Mouse (Mus musculus) heart, adult 11 months (tissue): ENCODE measurements around the gene Emd.
A peak's percentile ranks its signal among the peaks of the same experiment; 100 is the strongest.

Source experiments
- DNase-seq: peaks from one replicate; pipeline ENCODE4 v3.0.0; 2022

Gene Emd

DNA sequence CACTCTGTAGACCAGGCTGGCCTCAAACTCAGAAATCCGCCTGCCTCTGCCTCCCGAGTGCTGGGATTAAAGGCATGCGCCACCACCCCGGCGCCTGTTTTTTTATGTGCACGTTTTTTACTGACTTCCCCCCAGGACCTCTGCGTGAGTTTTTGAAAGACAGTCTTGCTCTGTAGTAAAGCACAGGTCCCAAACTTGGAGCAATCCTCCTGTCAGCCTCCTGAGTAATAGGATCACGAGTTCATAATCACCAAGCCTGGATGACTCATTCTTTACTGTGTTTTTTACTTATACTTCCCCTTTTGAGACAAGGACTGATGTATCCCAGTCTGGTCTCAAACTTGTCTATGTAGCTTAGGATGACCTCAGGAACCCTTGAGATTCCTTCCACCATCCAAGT lies 23.4 kb downstream of the Emd start:
- peak; percentile 61 for DNase-seq

- DNase-seq = no peak
Measured at GRCm38 (mm10) chrX:74281041-74281731, 26.7 kb downstream of the Emd start.

DNA sequence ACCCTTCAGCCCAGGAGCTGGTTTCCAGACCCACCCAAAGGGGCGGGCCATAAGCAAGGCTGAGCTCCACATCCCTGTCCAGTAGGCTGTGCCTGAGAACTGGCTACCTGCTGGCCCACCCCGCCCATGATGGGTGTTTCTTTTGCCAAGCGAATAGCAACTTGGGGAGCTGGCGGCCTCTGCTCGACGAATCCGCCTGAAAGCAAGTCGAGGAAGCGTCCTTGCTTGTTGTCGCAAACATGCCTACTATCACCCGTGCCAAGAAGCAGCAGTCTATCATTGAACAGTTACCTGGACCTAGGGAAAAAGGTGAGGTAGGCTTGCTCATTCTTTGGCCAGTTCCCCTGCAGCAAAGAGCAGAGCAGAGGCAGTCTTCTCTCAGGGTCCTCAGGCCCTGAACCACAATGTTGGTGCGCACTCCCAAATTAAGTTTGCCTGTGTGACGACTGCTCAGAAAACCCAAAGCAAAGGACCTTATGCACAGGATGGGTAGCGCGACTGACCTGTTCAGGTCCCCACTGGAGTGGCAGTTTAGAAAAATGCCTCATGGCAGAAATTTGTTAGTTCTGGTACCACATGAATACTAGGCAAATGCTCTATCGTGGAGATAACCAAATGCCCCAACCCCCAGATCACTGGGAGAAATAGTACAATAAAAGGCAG lies 27.4 kb downstream of the Emd start, which contains the start of the genes Taz and Dnase1l1:
TSS of gene Taz (plus strand) at position 181 of the 663 bp plus-strand sequence.
TSS of gene Dnase1l1 (minus strand) at position 606 of the 663 bp plus-strand sequence.
- peak; percentile 99 for DNase-seq

GRCm38 (mm10) chrX:74282395-74283091 lies 28.1 kb downstream of the Emd start:
- DNase-seq = peak; percentile 99

DNA sequence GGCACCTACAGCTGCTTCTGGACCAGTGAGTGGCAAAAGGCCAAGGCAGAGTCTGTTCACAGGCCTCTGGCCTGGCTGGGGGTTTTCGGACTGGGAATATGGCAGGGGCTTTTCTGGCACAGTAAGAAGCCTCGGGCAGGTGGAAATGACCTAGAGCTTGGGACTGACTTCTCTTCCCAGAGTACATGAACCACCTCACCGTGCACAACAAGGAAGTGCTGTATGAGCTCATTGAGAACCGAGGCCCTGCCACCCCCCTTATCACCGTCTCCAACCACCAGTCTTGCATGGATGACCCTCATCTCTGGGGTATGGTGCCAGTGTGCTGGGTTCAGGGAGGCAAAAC lies 28.6 kb downstream of the Emd start:
- no peak for DNase-seq

GRCm38 (mm10) chrX:74293431-74293830 lies 38.9 kb downstream of the Emd start:
- no peak for DNase-seq

DNA sequence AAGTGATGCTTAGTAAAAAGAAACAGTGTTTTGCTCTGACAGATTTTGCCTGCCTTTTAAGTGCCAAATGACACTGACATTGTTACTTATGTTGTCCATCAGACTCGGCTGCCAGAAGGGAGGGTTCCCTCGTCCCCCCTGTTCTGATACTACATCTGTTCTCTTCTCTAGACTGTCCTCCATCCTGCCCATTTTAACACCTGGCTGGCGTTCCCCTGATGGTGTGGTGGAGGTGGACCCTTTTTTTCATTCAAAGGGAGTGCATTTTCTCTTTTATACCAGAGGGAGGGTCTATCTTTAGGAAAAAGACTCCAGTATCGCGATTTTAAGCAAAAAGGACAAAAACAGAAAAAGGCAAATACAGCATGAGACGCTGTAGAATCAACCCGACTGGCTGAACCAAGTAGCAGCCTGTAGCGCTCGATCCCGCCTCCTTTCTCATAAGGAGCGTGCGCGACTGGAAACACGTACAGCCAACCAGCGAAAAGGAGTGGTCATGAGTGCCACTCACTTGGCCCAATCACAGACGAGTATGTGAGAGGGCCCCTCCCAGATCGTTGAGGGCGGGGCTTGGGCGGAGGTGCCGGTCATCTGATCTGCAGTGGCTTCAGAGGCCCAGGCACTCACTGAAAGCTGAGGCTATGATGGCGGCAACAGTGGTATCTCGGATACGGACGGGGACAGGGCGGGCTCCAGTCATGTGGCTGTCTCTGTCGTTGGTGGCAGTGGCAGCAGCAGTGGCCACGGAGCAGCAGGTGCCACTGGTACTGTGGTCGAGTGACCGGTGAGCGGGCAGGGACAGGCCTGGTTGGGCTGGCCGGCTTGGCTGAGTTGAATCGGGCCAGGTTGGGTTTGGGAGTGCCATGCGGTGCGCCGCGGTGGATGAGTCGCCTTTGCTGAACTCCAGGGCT lies 42.3 kb downstream of the Emd start, which contains the start of gene Atp6ap1:
TSS of gene Atp6ap1 (plus strand) at position 560 of the 911 bp plus-strand sequence.
- peak; percentile 100 for DNase-seq

GRCm38 (mm10) chrX:74298348-74298747 lies 43.9 kb downstream of the Emd start:
- DNase-seq = no peak

DNA sequence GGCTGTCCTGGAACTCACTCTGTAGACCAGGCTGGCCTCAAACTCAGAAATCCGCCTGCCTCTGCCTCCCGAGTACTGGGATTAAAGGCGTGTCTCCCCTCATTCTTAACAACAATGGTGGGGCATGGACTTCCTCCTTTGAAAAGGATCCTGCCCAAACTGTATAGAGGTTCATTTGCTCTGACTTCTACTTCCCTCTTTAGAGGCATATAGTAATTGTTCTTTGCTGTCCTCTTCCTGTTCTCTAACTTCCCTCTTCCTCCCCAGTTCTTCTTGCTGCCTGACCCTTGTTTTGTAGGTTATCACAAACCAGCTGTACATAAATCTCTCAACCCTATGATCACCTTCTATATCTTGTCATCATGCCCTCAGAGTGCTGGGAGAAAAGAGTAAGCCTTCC lies 45.2 kb downstream of the Emd start:
- no peak for DNase-seq

DNA sequence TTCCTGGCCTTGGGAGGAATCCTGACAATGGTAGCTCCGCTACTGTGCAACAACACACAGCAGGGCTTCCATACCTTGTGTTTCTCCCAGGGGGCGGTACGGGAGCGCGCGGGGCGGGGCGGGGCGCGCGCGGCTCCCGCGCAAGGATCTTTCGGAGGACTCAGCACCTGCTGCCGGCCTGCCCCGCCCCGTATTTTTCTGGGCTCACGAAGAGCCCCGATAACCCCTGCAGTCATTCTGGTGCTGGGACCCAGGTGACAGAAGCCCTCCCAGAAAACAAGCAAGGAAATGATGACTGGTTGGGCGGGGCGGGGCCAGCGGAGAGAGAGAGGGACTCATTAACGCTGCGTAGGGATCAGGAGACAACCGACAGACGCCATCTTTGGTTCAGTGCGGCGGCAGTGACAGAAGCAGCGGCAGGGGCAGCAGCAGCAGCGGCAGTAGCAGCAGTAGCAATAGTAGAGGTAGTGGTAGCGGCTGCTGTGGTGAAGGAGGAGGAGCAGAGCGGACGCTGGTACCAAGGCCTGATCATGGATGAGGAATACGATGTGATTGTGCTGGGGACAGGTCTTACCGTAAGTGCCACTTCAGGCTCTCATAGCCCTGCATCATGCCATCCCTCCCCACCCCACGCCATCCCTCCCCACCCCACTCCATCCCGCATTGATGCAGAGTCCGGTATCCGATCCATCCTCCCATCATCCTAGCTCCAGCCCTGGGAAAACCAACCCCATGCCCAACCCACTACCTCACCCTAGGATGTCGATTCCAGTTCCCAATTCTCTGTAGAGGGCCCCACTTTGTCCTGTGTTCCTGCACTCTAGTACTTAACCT lies 50.6 kb downstream of the Emd start, which contains the start of gene Gdi1:
TSS of gene Gdi1 (plus strand) at position 132 of the 834 bp plus-strand sequence.
- DNase-seq = peak; percentile 98
